Mouse (Mus musculus): Measurements from ENCODE around the gene Xrcc2.
"Not testable (repeated sequence)": the region's sequence is repeated elsewhere in the genome, so short reads cannot be mapped to it uniquely, and the experiment has no call there.

Gene Xrcc2

GRCm38 (mm10) chr5:25705567-25706349, at the start of gene Xrcc2:
Gene Xrcc2, minus strand, starts transcription at chr5:25705825.
- DNase-seq (ENCODE audit: low read depth, low spot score): peak; percentile 77

GRCm38 (mm10) chr5:25754236-25754766, 48.7 kb upstream of the Xrcc2 start:
- DNase-seq (ENCODE audit: low read depth, low spot score): no peak

- no peak for DNase-seq (ENCODE audit: low read depth, low spot score)
Measured at GRCm38 (mm10) chr5:25753556-25754235, 48.1 kb upstream of the Xrcc2 start.

GRCm38 (mm10) chr5:25752862-25753261, 47.2 kb upstream of the Xrcc2 start:
- no peak for DNase-seq (ENCODE audit: low read depth, low spot score)

- no peak for DNase-seq (ENCODE audit: low read depth, low spot score)
Measured at GRCm38 (mm10) chr5:25751552-25751951, 45.9 kb upstream of the Xrcc2 start.

GRCm38 (mm10) chr5:25748613-25749012, 43.0 kb upstream of the Xrcc2 start:
- no peak for DNase-seq (ENCODE audit: low read depth, low spot score)

GRCm38 (mm10) chr5:25747904-25748303, 42.3 kb upstream of the Xrcc2 start:
- no peak for DNase-seq (ENCODE audit: low read depth, low spot score)

GRCm38 (mm10) chr5:25738902-25739301, 33.3 kb upstream of the Xrcc2 start:
- not testable (repeated sequence) for DNase-seq (ENCODE audit: low read depth, low spot score)

GRCm38 (mm10) chr5:25738448-25738847, 32.8 kb upstream of the Xrcc2 start:
- no peak for DNase-seq (ENCODE audit: low read depth, low spot score)

- no peak for DNase-seq (ENCODE audit: low read depth, low spot score)
Measured at GRCm38 (mm10) chr5:25735861-25736260, 30.2 kb upstream of the Xrcc2 start.

- no peak for DNase-seq (ENCODE audit: low read depth, low spot score)
Measured at GRCm38 (mm10) chr5:25734318-25734717, 28.7 kb upstream of the Xrcc2 start.

- no peak for DNase-seq (ENCODE audit: low read depth, low spot score)
Measured at GRCm38 (mm10) chr5:25724134-25724675, 18.6 kb upstream of the Xrcc2 start.

GRCm38 (mm10) chr5:25723016-25723415, 17.4 kb upstream of the Xrcc2 start:
- no peak for DNase-seq (ENCODE audit: low read depth, low spot score)

- DNase-seq (ENCODE audit: low read depth, low spot score): no peak
Measured at GRCm38 (mm10) chr5:25719390-25719789, 13.8 kb upstream of the Xrcc2 start.

- DNase-seq (ENCODE audit: low read depth, low spot score): not testable (repeated sequence)
Measured at GRCm38 (mm10) chr5:25713001-25713706, 7.5 kb upstream of the Xrcc2 start.

GRCm38 (mm10) chr5:25704702-25705566, 691 bp downstream of the Xrcc2 start:
- no peak for DNase-seq (ENCODE audit: low read depth, low spot score)

GRCm38 (mm10) chr5:25697941-25698340, 7.7 kb downstream of the Xrcc2 start:
- no peak for DNase-seq (ENCODE audit: low read depth, low spot score)

GRCm38 (mm10) chr5:25696256-25696655, 9.4 kb downstream of the Xrcc2 start:
- DNase-seq (ENCODE audit: low read depth, low spot score): no peak

- no peak for DNase-seq (ENCODE audit: low read depth, low spot score)
Measured at GRCm38 (mm10) chr5:25695786-25696185, 9.8 kb downstream of the Xrcc2 start.

- DNase-seq (ENCODE audit: low read depth, low spot score): no peak
Measured at GRCm38 (mm10) chr5:25671696-25672520, 33.7 kb downstream of the Xrcc2 start.

Measured in WW6 (cell line).